Mouse (Mus musculus) erythroid progenitor cell, adult 5-6 weeks (primary cell): Measurements from ENCODE around the gene Olfr951. TPM values are rescaled to one million over a fixed set of nuclear protein-coding genes. Genes with fewer than 3 reads are reported as not detected.

Experiments
- ATAC-seq: replicated peaks from 2 replicates; pipeline ENCODE4 v1.8.0; 2016; ENCODE audit warnings: moderate number of reproducible peaks, mild to moderate bottlenecking, moderate TSS enrichment, inconsistent platforms; ENCODE audit not compliant: poor library complexity, low FRiP score, severe bottlenecking
- total RNA-seq, 2 experiments: library from RNA; stranded (forward) in 1 of 2; stranded (reverse) in 1 of 2; fragments of 150-400 nt in 1 of 2; fragments of 186-747, 209-891 nt in 1 of 2; gene quantifications; 2 replicates each; pipeline versions ENCODE4 v1.2.3 to v1.2.4; 2015 to 2017; ENCODE audit warnings: low replicate concordance in 2 of 2

Gene Olfr951
- not detected in 2 replicates for total RNA-seq (2015; ENCODE audit: low replicate concordance)
- not detected in 2 replicates for total RNA-seq (2017; ENCODE audit: low replicate concordance)

- ATAC-seq = no peak
These were observed at the start of gene Olfr951 for GRCm38 (mm10) chr9:39387110-39387509. Gene Olfr951 (plus strand): TSS chr9:39387410.

GRCm38 (mm10) chr9:39427048-39427447 lies 39.8 kb downstream of the Olfr951 start, which contains the start of gene Olfr952:
Gene Olfr952 (minus strand): TSS chr9:39427148.
- ATAC-seq = no peak

Other genes with a start within 250 kb of the Olfr951 start
- not detected in 2 replicates for gene Olfr943, start 221.1 kb upstream of the Olfr951 start, total RNA-seq (2015; ENCODE audit: low replicate concordance)
- gene Olfr943, start 221.1 kb upstream of the Olfr951 start, total RNA-seq (2017; ENCODE audit: low replicate concordance) = not detected in 2 replicates
- not detected in 2 replicates for gene Olfr944, start 185.5 kb upstream of the Olfr951 start, total RNA-seq (2015; ENCODE audit: low replicate concordance)
- not detected in 2 replicates for gene Olfr944, start 185.5 kb upstream of the Olfr951 start, total RNA-seq (2017; ENCODE audit: low replicate concordance)
- not detected in 2 replicates for gene Olfr1537, start 137.4 kb upstream of the Olfr951 start, total RNA-seq (2015; ENCODE audit: low replicate concordance)
- not detected in 2 replicates for gene Olfr1537, start 137.4 kb upstream of the Olfr951 start, total RNA-seq (2017; ENCODE audit: low replicate concordance)
- not detected in 2 replicates for gene Olfr945, start 110.6 kb upstream of the Olfr951 start, total RNA-seq (2015; ENCODE audit: low replicate concordance)
- gene Olfr945, start 110.6 kb upstream of the Olfr951 start, total RNA-seq (2017; ENCODE audit: low replicate concordance) = not detected in 2 replicates
- not detected in 2 replicates for gene Olfr948, start 61.4 kb upstream of the Olfr951 start, total RNA-seq (2015; ENCODE audit: low replicate concordance)
- gene Olfr948, start 61.4 kb upstream of the Olfr951 start, total RNA-seq (2017; ENCODE audit: low replicate concordance) = not detected in 2 replicates
- not detected in 2 replicates for gene Olfr952, start 39.7 kb downstream of the Olfr951 start, total RNA-seq (2015; ENCODE audit: low replicate concordance)
- gene Olfr952, start 39.7 kb downstream of the Olfr951 start, total RNA-seq (2017; ENCODE audit: low replicate concordance) = not detected in 2 replicates
- not detected in 2 replicates for gene Olfr954, start 69.3 kb downstream of the Olfr951 start, total RNA-seq (2015; ENCODE audit: low replicate concordance)
- gene Olfr954, start 69.3 kb downstream of the Olfr951 start, total RNA-seq (2017; ENCODE audit: low replicate concordance) = not detected in 2 replicates
- gene Olfr955, start 84.5 kb downstream of the Olfr951 start, total RNA-seq (2015; ENCODE audit: low replicate concordance) = not detected in 2 replicates
- not detected in 2 replicates for gene Olfr955, start 84.5 kb downstream of the Olfr951 start, total RNA-seq (2017; ENCODE audit: low replicate concordance)
- gene Olfr44, start 106.6 kb downstream of the Olfr951 start, total RNA-seq (2015; ENCODE audit: low replicate concordance) = not detected in 2 replicates
- gene Olfr44, start 106.6 kb downstream of the Olfr951 start, total RNA-seq (2017; ENCODE audit: low replicate concordance) = not detected in 2 replicates
- not detected in 2 replicates for gene Olfr957, start 128.4 kb downstream of the Olfr951 start, total RNA-seq (2015; ENCODE audit: low replicate concordance)
- not detected in 2 replicates for gene Olfr957, start 128.4 kb downstream of the Olfr951 start, total RNA-seq (2017; ENCODE audit: low replicate concordance)
- gene Olfr958, start 166.6 kb downstream of the Olfr951 start, total RNA-seq (2015; ENCODE audit: low replicate concordance) = not detected in 2 replicates
- gene Olfr958, start 166.6 kb downstream of the Olfr951 start, total RNA-seq (2017; ENCODE audit: low replicate concordance) = not detected in 2 replicates
- not detected in 2 replicates for gene Olfr959, start 188.2 kb downstream of the Olfr951 start, total RNA-seq (2015; ENCODE audit: low replicate concordance)
- gene Olfr959, start 188.2 kb downstream of the Olfr951 start, total RNA-seq (2017; ENCODE audit: low replicate concordance) = not detected in 2 replicates
- gene AW551984, start 217.0 kb downstream of the Olfr951 start, total RNA-seq (2015; ENCODE audit: low replicate concordance) = not detected in 2 replicates
- gene AW551984, start 217.0 kb downstream of the Olfr951 start, total RNA-seq (2017; ENCODE audit: low replicate concordance) = not detected in 2 replicates
- gene Olfr148, start 223.2 kb downstream of the Olfr951 start, total RNA-seq (2015; ENCODE audit: low replicate concordance) = not detected in 2 replicates
- not detected in 2 replicates for gene Olfr148, start 223.2 kb downstream of the Olfr951 start, total RNA-seq (2017; ENCODE audit: low replicate concordance)
- not detected in 2 replicates for gene Olfr960, start 234.0 kb downstream of the Olfr951 start, total RNA-seq (2015; ENCODE audit: low replicate concordance)
- not detected in 2 replicates for gene Olfr960, start 234.0 kb downstream of the Olfr951 start, total RNA-seq (2017; ENCODE audit: low replicate concordance)